Mouse (Mus musculus) CD4-positive, CD25-positive, alpha-beta regulatory T cell, adult 4 months (primary cell): ENCODE data around the gene Phf23. TPM values are rescaled to one million over a fixed set of nuclear protein-coding genes. Genes with fewer than 3 reads are reported as not detected.
"Not testable (repeated sequence)": the region's sequence is repeated elsewhere in the genome, so short reads cannot be mapped to it uniquely, and the experiment has no call there.

Source experiments
- ATAC-seq: one replicate; pipeline ENCODE4 v1.8.0; 2017
- polyA plus RNA-seq, 2 experiments: library from polyadenylated mRNA; unstranded; fragments of 100-300 nt; shearing (Covaris generic); gene quantifications; one replicate each; pipeline ENCODE4 v1.2.1; 2017

The Phf23 gene
- 10 to 100 TPM; 41.3 to 43.5 TPM for polyA plus RNA-seq

- peak; percentile 68 for ATAC-seq
These were observed at the start of gene Phf23 for GRCm38 (mm10) chr11:69995391-69995960. Gene Phf23 (plus strand): TSS chr11:69995777.

GRCm38 (mm10) chr11:69945997-69946891 is 49.3 kb upstream of the Phf23 start:
- no peak for ATAC-seq

- ATAC-seq: no peak
These were observed 48.1 kb upstream of the Phf23 start for GRCm38 (mm10) chr11:69947337-69948065.

- peak; percentile 87 for ATAC-seq
These were observed 47.4 kb upstream of the Phf23 start, which contains the start of gene Slc2a4 for GRCm38 (mm10) chr11:69948066-69948762. Gene Slc2a4 (minus strand): TSS chr11:69948188.

- ATAC-seq: peak; percentile 75
These were observed 46.8 kb upstream of the Phf23 start for GRCm38 (mm10) chr11:69948763-69949150.

- ATAC-seq: no peak
These were observed 44.6 kb upstream of the Phf23 start for GRCm38 (mm10) chr11:69950807-69951459.

GRCm38 (mm10) chr11:69952274-69952673 is 43.3 kb upstream of the Phf23 start:
- no peak for ATAC-seq

GRCm38 (mm10) chr11:69953267-69953915 is 42.2 kb upstream of the Phf23 start:
- ATAC-seq: no peak

GRCm38 (mm10) chr11:69955618-69956017 is 40.0 kb upstream of the Phf23 start:
- not testable (repeated sequence) for ATAC-seq

- no peak for ATAC-seq
These were observed 39.4 kb upstream of the Phf23 start for GRCm38 (mm10) chr11:69956218-69956617.

GRCm38 (mm10) chr11:69960616-69961015 is 35.0 kb upstream of the Phf23 start:
- ATAC-seq: no peak

GRCm38 (mm10) chr11:69961841-69962240 is 33.7 kb upstream of the Phf23 start:
- ATAC-seq: no peak

GRCm38 (mm10) chr11:69964650-69965270 is 30.8 kb upstream of the Phf23 start, which contains the start of gene Cldn7:
Gene Cldn7 (plus strand): TSS chr11:69964779.
- ATAC-seq: no peak

GRCm38 (mm10) chr11:69965271-69966005 is 30.1 kb upstream of the Phf23 start:
- no peak for ATAC-seq

- ATAC-seq: no peak
These were observed 29.3 kb upstream of the Phf23 start for GRCm38 (mm10) chr11:69966006-69966859.

GRCm38 (mm10) chr11:69966860-69967517 is 28.6 kb upstream of the Phf23 start:
- ATAC-seq: no peak

- no peak for ATAC-seq
These were observed 26.8 kb upstream of the Phf23 start for GRCm38 (mm10) chr11:69968793-69969192.

GRCm38 (mm10) chr11:69970222-69970621 is 25.4 kb upstream of the Phf23 start:
- ATAC-seq: no peak

GRCm38 (mm10) chr11:69970775-69971174 is 24.8 kb upstream of the Phf23 start:
- ATAC-seq: no peak
